Mouse (Mus musculus) adrenal gland (tissue): ENCODE data around the gene Akap2.

Experiments used
- intact Hi-C: fragments of 180-260 bp; cut with DNase I; formaldehyde crosslinking; loops from one replicate; pipeline ENCODE4 v1.15.1; 2025

Akap2 gene

GRCm38 (mm10) chr4:57751054-57751453 is 33.6 kb downstream of the Akap2 start:
- intact Hi-C loops, result no loop called here

- intact Hi-C loops, result no loop called here
Measured at GRCm38 (mm10) chr4:57751566-57751965, 34.1 kb downstream of the Akap2 start.

GRCm38 (mm10) chr4:57755085-57755484 is 37.6 kb downstream of the Akap2 start:
- intact Hi-C loops, result no loop called here

- intact Hi-C loops, result no loop called here
Measured at GRCm38 (mm10) chr4:57757997-57758396, 40.5 kb downstream of the Akap2 start.

GRCm38 (mm10) chr4:57762424-57762823 is 45.0 kb downstream of the Akap2 start:
- intact Hi-C loops, result no loop called here

- intact Hi-C loops, result no loop called here
Measured at GRCm38 (mm10) chr4:57764392-57764791, 46.9 kb downstream of the Akap2 start.

GRCm38 (mm10) chr4:57764926-57765325 is 47.5 kb downstream of the Akap2 start:
- intact Hi-C loops, result no loop called here

GRCm38 (mm10) chr4:57765806-57766205 is 48.3 kb downstream of the Akap2 start:
- intact Hi-C loops, result no loop called here

GRCm38 (mm10) chr4:57769007-57769406 is 51.5 kb downstream of the Akap2 start:
- intact Hi-C loops, result no loop called here

GRCm38 (mm10) chr4:57770185-57770823 is 52.8 kb downstream of the Akap2 start:
- intact Hi-C loops, result no loop called here

- intact Hi-C loops, result no loop called here
Measured at GRCm38 (mm10) chr4:57771558-57772219, 54.2 kb downstream of the Akap2 start.

GRCm38 (mm10) chr4:57772851-57773510 is 55.5 kb downstream of the Akap2 start:
- intact Hi-C loops, result no loop called here

GRCm38 (mm10) chr4:57774517-57774916 is 57.1 kb downstream of the Akap2 start:
- intact Hi-C loops, result no loop called here

GRCm38 (mm10) chr4:57775582-57775981 is 58.1 kb downstream of the Akap2 start:
- intact Hi-C loops, result no loop called here

GRCm38 (mm10) chr4:57780403-57780802 is 62.9 kb downstream of the Akap2 start:
- intact Hi-C loops, result loop anchor here (5.0 kb wide), 2 partner anchors 102 to 108 kb away; no protein-coding TSS in a partner anchor

- intact Hi-C loops, result loop anchor here (5.0 kb wide), 2 partner anchors 101 to 109 kb away; no protein-coding TSS in a partner anchor
Measured at GRCm38 (mm10) chr4:57780833-57781641, 63.6 kb downstream of the Akap2 start.

GRCm38 (mm10) chr4:57781994-57782393 is 64.5 kb downstream of the Akap2 start:
- intact Hi-C loops, result loop anchor here (5.0 kb wide), 2 partner anchors 100 to 110 kb away; no protein-coding TSS in a partner anchor

- intact Hi-C loops, result loop anchor here (5.0 kb wide), 2 partner anchors 100 to 110 kb away; no protein-coding TSS in a partner anchor
Measured at GRCm38 (mm10) chr4:57782549-57783390, 65.3 kb downstream of the Akap2 start.

- intact Hi-C loops, result loop anchor here (5.0 kb wide), 2 partner anchors 99 to 111 kb away; no protein-coding TSS in a partner anchor
Measured at GRCm38 (mm10) chr4:57783391-57783770, 65.9 kb downstream of the Akap2 start.
